Mouse (Mus musculus) limb, embryonic 10.5 days (tissue): ENCODE data around the gene 2310022B05Rik. TPM values are rescaled to one million over a fixed set of nuclear protein-coding genes. Genes with fewer than 3 reads are reported as not detected.

Experiments used
- DNase-seq: peaks from one replicate; pipeline ENCODE4 v3.0.0-alpha.2; 2017; ENCODE audit warnings: low spot score
- H3K27ac ChIP-seq: fragments of 300-500 bp; sonication (generic); 2 replicates; pipeline ENCODE4 v1.5.1; 2016; ENCODE audit warnings: mild to moderate bottlenecking
- H3K27me3 ChIP-seq: fragments of 300-500 bp; sonication (generic); 2 replicates; pipeline ENCODE4 v1.6.1; 2016; ENCODE audit warnings: low read depth, mild to moderate bottlenecking; ENCODE audit not compliant: poor library complexity, severe bottlenecking
- H3K36me3 ChIP-seq: fragments of 300-500 bp; sonication (generic); 2 replicates; pipeline ENCODE4 v1.6.1; 2016; ENCODE audit warnings: mild to moderate bottlenecking, moderate library complexity
- H3K4me1 ChIP-seq: fragments of 300-500 bp; sonication (generic); 2 replicates; pipeline ENCODE4 v1.6.1; 2016
- H3K4me3 ChIP-seq: fragments of 300-500 bp; sonication (generic); 2 replicates; pipeline ENCODE4 v1.5.1; 2016; ENCODE audit warnings: mild to moderate bottlenecking, moderate library complexity
- H3K9me3 ChIP-seq: fragments of 300-500 bp; sonication (generic); replicated peaks from 2 replicates; pipeline ENCODE4 v1.6.1; 2016; ENCODE audit warnings: mild to moderate bottlenecking
- WGBS: fragments of 180-500 bp; shearing (Covaris S2); methylation state at CpG from one replicate; pipeline ENCODE4 v1.1.7; 2016; 5-methylcytosine and 5-hydroxymethylcytosine counted together
- polyA plus RNA-seq: library from polyadenylated mRNA; unstranded; fragments of >200 nt; fragmentation: Nextera tagmentation; extraction: Ambion mirVana; gene quantifications from 2 replicates; pipeline ENCODE4 v1.2.1, GENCODE M21; 2016

Gene 2310022B05Rik
- polyA plus RNA-seq, 1 experiment from 2014 or later: 23.5 TPM

DNA sequence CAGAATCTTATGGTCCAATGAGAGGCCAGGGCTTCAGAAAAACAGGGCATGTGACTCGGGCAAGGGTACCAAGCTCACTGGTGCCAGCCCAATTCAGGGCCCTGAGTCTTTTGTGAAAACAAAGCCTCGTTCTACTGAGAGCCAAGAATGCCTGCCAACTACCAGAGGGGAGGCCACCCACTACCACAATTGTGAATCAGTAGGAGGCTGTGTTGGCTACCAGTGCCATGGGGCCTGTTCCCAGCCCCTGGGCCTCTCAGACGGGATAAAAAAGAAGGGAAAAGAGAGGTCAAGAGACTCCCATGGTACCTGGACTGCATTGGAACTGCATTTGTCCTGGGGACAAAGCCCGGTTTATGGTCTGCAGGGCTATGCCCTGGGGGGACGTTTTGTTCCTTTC lies 41.9 kb downstream of the 2310022B05Rik start:
- WGBS: 74% methylated on average over 5 of the region's 5 CpGs
- no peak overlapping the region for H3K27ac ChIP-seq
- H3K36me3 ChIP-seq: no peaks in the 10 kb centered on the region
- H3K4me3 ChIP-seq: no peak overlapping the region
- no peak for DNase-seq
- H3K4me1 ChIP-seq: peaks cover 12% of the 10 kb centered on the region
- H3K27me3 ChIP-seq: peaks cover 5% of the 10 kb centered on the region
- H3K9me3 ChIP-seq: no peaks in the 10 kb centered on the region

DNA sequence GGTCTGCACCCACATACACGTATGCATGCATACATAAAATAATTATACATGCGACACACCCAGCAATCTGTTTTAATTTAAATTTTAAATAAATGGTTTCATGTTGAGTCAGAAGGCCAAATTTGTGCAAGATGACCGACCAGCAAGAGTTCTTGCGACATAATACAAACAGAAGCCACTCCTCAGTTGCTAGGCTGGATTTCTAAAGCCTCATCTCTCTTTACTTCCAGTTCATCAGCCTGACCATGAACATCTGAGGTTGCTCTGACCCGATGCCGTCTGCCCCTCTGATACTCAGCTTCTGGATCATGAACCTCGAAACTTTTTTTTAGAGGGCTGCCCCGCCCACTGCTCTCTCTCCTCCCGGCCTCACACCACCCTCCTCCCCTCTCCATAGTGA lies 44.9 kb downstream of the 2310022B05Rik start:
- Histone ChIP-seq H3K27ac (no peak overlapping the region), H3K27me3 (peaks cover 11% of the 10 kb centered on the region), H3K36me3 (no peaks in the 10 kb centered on the region), H3K9me3 (no peaks in the 10 kb centered on the region), H3K4me1 (peaks cover 8% of the 10 kb centered on the region), H3K4me3 (no peak overlapping the region)
- WGBS: 71% methylated on average over 9 of the region's 9 CpGs
- no peak for DNase-seq

- H3K27ac ChIP-seq: 0 out of 2 replicates have a peak overlapping the region, but pooled peaks have one; percentile 50
- WGBS: 15% methylated on average over 17 of the region's 17 CpGs
- no peaks in the 10 kb centered on the region for H3K9me3 ChIP-seq
- H3K4me1 ChIP-seq: peaks cover 8% of the 10 kb centered on the region
- H3K36me3 ChIP-seq: no peaks in the 10 kb centered on the region
- peak; percentile 83 for DNase-seq
- peak overlapping the region; percentile 49 for H3K4me3 ChIP-seq
- H3K27me3 ChIP-seq: peaks cover 11% of the 10 kb centered on the region
Observed at GRCm38 (mm10) chr8:124617266-124617869, 45.8 kb downstream of the 2310022B05Rik start.

DNA sequence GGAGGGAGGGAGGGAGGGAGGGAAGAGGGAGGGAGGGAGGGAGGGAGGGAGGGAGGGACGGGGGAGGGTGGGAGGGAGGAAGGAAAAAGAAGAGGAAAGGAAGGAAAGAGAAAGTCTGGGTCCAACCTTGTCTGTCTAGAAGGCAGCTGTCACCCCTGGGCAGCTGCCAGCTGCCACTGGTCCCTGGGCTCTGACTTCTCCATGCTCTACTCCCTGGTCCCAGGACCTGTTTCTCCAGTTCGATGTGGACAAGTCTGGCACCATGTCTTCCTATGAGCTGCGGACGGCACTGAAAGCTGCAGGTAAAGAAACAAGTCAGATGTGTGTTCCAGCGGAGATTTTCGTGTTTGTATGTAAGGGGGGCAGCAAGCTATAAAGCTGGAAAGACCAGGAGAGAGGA lies 48.8 kb downstream of the 2310022B05Rik start:
- whole genome bisulfite sequencing: 80% methylated on average over 5 of the region's 6 CpGs
- no peak overlapping the region for H3K4me3 ChIP-seq
- peaks cover 8% of the 10 kb centered on the region for H3K4me1 ChIP-seq
- no peaks in the 10 kb centered on the region for H3K36me3 ChIP-seq
- peaks cover 11% of the 10 kb centered on the region for H3K27me3 ChIP-seq
- H3K9me3 ChIP-seq: no peaks in the 10 kb centered on the region
- H3K27ac ChIP-seq: no peak overlapping the region
- DNase-seq: no peak

DNA sequence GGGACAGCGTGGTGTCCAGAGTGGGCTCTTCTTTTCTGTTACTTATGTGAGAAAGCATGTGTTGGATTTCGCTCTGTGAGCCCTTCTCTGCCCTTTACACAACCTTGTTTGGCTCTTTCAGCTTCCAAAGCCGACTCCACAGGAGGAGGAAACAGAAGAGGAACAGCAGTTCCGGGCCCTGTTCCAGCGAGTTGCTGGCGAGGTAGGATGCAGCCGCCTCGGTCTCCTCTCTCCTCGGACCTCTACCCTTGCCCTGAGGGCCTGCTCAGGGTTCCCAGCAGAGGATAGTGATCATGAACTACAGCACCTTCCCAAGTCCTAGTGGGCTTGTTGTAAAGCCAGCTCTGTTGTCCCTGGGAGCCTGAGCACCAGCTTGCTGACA lies 54.2 kb downstream of the 2310022B05Rik start:
- H3K36me3 ChIP-seq: no peaks in the 10 kb centered on the region
- H3K9me3 ChIP-seq: no peaks in the 10 kb centered on the region
- WGBS: 87% methylated on average over 9 of the region's 9 CpGs
- no peak overlapping the region for H3K27ac ChIP-seq
- DNase-seq: no peak
- no peaks in the 10 kb centered on the region for H3K4me1 ChIP-seq
- H3K4me3 ChIP-seq: no peak overlapping the region
- H3K27me3 ChIP-seq: no peaks in the 10 kb centered on the region

DNA sequence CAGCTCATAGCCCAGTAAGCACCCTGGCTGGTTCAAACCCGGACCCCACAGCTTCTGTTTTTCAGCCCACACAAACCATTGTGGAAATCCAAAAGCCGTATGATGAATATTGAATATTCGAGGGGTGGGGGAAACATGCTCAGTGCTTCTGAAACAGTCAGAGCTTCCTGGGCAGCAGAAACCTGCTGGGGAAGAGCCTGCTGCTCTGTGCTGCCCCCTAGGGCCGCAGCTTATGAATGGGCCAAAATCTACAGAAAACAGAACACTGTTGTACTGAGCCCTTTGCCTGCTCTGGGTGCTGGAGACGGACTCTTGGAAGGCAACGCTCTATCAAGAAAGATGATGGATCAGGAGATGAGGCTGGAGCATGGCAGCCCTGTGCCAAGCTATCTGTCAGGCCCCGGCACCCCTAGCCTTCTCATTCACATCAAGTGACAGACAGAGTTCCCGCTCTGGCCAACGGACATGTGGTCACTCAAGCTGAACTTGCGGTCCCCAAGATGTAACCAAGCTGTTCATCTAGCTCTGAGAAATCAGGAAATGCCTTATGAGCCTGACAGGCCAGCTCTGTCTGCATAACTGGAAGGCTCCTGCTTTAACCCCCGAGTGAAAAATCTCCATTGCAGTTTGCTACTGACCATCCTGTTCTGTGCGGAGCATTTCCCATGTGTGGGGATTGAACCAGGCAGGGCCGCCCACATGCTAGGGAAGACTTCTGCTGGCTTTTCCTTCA lies 54.8 kb downstream of the 2310022B05Rik start:
- 77% methylated on average over 13 of the region's 13 CpGs for WGBS

GRCm38 (mm10) chr8:124604066-124604465 lies 59.1 kb downstream of the 2310022B05Rik start:
- H3K27ac ChIP-seq: no peak overlapping the region
- no peaks in the 10 kb centered on the region for H3K36me3 ChIP-seq
- DNase-seq: no peak
- no peaks in the 10 kb centered on the region for H3K4me1 ChIP-seq
- 71% methylated on average over 5 of the region's 5 CpGs for WGBS
- no peaks in the 10 kb centered on the region for H3K27me3 ChIP-seq
- H3K4me3 ChIP-seq: no peak overlapping the region
- no peaks in the 10 kb centered on the region for H3K9me3 ChIP-seq

More for the DNA sequence above, 54.8 kb downstream of the 2310022B05Rik start:
- no peaks in the 10 kb centered on the region for H3K36me3 ChIP-seq
- no peaks in the 10 kb centered on the region for H3K9me3 ChIP-seq
- no peaks in the 10 kb centered on the region for H3K27me3 ChIP-seq
- H3K4me3 ChIP-seq: no peak overlapping the region
- DNase-seq: no peak
- H3K4me1 ChIP-seq: no peaks in the 10 kb centered on the region
- H3K27ac ChIP-seq: no peak overlapping the region

DNA sequence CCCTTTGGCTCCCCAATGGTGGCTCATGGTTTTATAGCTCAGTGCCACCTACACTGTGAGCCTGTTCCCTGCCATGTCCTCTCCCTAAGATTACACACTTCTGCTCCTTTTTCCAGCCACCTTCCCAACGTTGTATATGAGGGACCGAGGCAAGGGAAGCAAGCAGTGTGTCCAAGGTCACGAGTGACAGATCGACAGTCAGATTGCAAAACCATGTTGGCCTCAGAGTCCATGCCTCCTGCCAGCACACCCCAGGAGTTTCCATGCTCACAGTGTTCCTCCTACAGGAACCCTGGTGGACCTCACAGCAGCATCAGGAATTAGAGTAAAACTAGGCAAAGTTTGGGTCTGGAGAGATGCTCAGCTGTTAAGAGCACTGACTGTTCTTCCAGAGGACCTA lies 73.8 kb downstream of the 2310022B05Rik start:
- H3K36me3 ChIP-seq: no peaks in the 10 kb centered on the region

DNA sequence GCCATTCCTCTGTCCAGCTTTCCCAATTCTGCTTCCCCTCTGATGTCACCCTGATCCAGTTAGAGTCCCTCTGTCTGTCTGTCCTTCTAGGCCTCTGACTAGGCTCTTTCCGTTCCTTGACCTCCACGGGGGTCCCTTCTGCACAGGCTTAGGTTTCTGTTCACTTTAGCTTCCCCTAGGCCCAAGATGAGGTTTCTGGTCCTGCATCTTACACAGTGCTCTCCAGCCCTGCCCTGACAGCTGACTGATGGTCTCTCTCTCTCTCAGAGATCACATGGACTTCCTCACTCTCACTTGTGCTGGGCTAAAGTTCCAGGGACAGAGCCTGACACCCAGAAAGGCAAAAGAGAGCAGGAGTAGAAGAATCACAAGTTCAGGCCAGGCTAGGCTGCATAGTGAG lies 76.6 kb downstream of the 2310022B05Rik start:
- H3K9me3 ChIP-seq: no peaks in the 10 kb centered on the region
- H3K27me3 ChIP-seq: no peaks in the 10 kb centered on the region
- 85% methylated on average over 2 of the region's 2 CpGs for WGBS
- no peak overlapping the region for H3K4me3 ChIP-seq
- H3K27ac ChIP-seq: no peak overlapping the region
- DNase-seq: no peak
- no peaks in the 10 kb centered on the region for H3K36me3 ChIP-seq
- 0 out of 2 replicates have a peak, but pooled peaks cover 3% of the 10 kb centered on the region for H3K4me1 ChIP-seq

More for the DNA sequence above, 73.8 kb downstream of the 2310022B05Rik start:
- Histone ChIP-seq H3K27me3 (no peaks in the 10 kb centered on the region), H3K27ac (no peak overlapping the region), H3K4me1 (0 out of 2 replicates have a peak, but pooled peaks cover 3% of the 10 kb centered on the region), H3K9me3 (no peaks in the 10 kb centered on the region), H3K4me3 (no peak overlapping the region)
- WGBS: 88% methylated on average over 4 of the region's 4 CpGs
- DNase-seq: no peak

Other genes with a start within 250 kb of the 2310022B05Rik start
- 0.20 and 0.35 TPM in 2 replicates for gene Pgbd5, start 223.7 kb downstream of the 2310022B05Rik start, polyA plus RNA-seq
- gene Cog2, start 142.6 kb downstream of the 2310022B05Rik start, polyA plus RNA-seq: 37.9 and 43.5 TPM in 2 replicates
- not detected in 2 replicates for gene Agt, start 93.7 kb downstream of the 2310022B05Rik start, polyA plus RNA-seq
- not detected in 2 replicates for gene Capn9, start 87.3 kb downstream of the 2310022B05Rik start, polyA plus RNA-seq
- 45.5 and 51.9 TPM in 2 replicates for gene Ttc13, start 58.6 kb upstream of the 2310022B05Rik start, polyA plus RNA-seq
- gene Arv1, start 58.8 kb upstream of the 2310022B05Rik start, polyA plus RNA-seq: 33.6 and 33.8 TPM in 2 replicates
- 5.1 and 7.0 TPM in 2 replicates for gene Fam89a, start 88.5 kb upstream of the 2310022B05Rik start, polyA plus RNA-seq
- gene Trim67, start 129.7 kb upstream of the 2310022B05Rik start, polyA plus RNA-seq: not detected in 2 replicates
- gene Gnpat, start 199.7 kb upstream of the 2310022B05Rik start, polyA plus RNA-seq: 133 and 142 TPM in 2 replicates
- 71.0 and 82.9 TPM in 2 replicates for gene 2810004N23Rik, start 199.8 kb upstream of the 2310022B05Rik start, polyA plus RNA-seq
- 8.7 and 9.2 TPM in 2 replicates for gene Exoc8, start 234.3 kb upstream of the 2310022B05Rik start, polyA plus RNA-seq
- 9.3 and 10.4 TPM in 2 replicates for gene Sprtn, start 234.5 kb upstream of the 2310022B05Rik start, polyA plus RNA-seq